Mouse (Mus musculus) gastrocnemius, postnatal 36 days (tissue): ENCODE results near the gene Dynlt1f. TPM values are rescaled to one million over a fixed set of nuclear protein-coding genes. Genes with fewer than 3 reads are reported as not detected.
"Not testable (repeated sequence)": the region's sequence is repeated elsewhere in the genome, so short reads cannot be mapped to it uniquely, and the experiment has no call there.

ENCODE experiments used
- DNase-seq, 2 experiments: peaks; one replicate each; pipeline ENCODE4 v3.0.0; 2022
- intact Hi-C: fragments of 180-260 bp; cut with DNase I; formaldehyde crosslinking; loops from one replicate; pipeline ENCODE4 v1.15.1; 2025
- total RNA-seq, 2 experiments: library from RNA; stranded (reverse); gene quantifications; 2 replicates each; pipeline ENCODE4 v1.2.3; 2021

Dynlt1f gene
- total RNA-seq, 2 experiments from 2014 or later, result 48.9 to 50.1 TPM

DNA sequence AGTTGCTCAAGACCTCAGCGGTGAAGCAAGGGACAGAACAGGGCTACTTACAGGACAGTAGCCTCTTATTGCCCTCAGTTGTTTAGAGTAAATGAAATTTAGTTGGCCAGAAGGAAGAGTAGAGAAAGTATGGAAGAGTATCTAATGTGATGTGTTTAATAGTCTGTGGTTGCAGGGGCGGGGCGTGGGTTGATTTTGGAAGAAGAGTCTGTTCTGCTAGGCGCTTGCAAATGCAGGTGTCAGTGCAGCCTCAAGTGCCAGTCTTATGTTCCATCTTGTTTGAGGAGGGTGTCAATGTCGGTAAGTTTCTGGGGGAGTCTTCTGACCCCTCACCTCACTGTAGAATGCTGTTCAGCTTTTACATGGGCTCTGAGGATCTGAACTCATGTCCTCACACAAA is 9.7 kb upstream of the Dynlt1f start:
- intact Hi-C loops, result not testable (repeated sequence)

DNA sequence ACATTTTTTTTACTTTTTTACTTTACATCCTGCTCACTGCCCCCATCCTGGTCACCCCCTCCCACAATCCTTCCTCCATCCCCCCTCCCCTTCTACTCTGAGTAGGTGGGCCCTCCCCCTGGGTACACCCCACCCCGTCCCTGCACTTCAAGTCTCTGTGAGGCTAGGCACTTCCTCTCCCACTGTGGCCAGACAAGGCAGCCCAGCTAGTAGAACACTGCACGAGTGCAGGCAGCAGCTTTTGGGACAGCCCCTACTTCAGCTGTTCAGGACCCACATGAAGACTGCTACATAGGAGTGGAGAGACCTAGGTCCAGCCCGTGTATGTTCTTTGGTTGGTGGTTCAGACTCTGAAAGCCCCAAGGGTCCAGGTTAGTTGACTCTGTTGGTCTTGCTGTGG is 7.1 kb upstream of the Dynlt1f start:
- intact Hi-C loops, DNase-seq: not testable (repeated sequence)

More for the DNA sequence above, 9.7 kb upstream of the Dynlt1f start:
- not testable (repeated sequence) for DNase-seq

DNA sequence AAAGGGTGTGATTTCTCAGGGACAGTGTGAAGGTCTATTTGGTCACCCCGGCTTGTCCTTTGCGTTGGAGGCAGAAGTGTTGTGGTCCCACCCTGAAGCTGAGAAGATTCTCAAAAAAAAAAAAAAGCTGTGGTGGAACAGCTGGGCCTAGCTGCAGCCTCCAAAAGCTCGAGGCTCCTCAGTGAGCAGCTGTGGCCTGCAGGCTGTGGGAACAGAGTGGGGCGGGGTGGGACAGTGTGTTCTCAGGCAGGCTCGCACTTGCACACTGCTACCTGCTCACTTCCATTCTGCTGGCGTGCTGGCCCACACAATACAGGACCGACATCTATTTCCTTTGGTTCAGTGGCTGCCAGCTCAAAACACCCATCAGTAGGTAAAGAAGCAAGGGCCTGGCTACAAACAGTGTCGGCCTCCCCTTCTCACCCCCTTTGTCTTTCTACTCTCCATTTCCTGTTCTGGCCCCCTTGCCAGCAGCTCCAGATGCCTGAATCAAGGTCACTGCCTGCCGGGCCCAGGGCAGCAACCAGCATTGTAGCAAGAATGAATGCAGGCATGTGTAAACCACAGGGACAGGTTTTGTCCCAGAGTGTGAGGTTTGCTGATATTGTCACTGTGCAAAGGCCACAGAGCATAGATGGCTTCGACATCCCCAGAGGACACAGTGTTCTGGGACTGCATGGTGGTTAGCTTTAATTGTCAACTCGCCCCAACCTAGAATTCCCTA is 5.6 kb upstream of the Dynlt1f start:
- intact Hi-C loops, DNase-seq: not testable (repeated sequence)

DNA sequence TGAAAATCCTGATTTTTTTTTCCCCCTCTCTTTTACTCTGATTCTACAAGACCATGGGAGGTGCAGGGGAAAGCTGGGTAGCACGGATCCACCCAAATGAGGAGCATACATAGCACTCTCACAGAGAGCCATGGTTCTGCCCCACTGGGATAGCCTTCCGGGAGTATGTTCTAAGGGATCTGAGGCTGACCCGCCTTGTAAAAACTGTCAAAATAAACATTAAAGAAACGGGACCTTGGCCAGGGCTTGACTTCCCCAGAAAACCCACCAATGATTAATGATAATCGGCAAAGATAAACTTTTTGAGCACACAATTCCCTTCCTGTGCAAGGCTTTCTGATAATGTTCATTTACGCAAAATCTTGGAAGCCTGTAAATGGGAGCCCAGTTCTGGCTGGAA is 4.9 kb upstream of the Dynlt1f start:
- DNase-seq, intact Hi-C loops: not testable (repeated sequence)

DNA sequence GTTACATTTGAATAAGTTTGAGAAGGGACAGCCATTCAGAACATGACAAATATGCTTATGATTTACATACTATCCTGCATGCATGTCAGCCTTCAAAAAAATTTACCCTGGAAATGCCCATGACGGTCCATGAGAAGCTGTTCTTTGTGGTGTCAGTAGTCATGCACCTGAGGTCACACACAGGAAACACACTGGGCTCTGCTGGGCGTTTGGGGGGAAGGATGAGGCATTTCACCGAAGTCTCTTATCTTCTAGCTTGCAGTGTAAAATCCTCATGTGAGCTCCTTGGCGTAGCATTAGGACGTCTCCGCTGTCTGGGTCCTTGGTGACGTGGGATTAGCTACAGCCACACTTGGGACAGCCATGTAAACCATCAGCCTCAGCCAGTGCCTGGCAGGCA is 3.1 kb upstream of the Dynlt1f start, which contains the start of gene Sytl3:
TSS of gene Sytl3 (plus strand) at position 293 of the 400 bp plus-strand sequence.
- intact Hi-C loops, DNase-seq: not testable (repeated sequence)

DNA sequence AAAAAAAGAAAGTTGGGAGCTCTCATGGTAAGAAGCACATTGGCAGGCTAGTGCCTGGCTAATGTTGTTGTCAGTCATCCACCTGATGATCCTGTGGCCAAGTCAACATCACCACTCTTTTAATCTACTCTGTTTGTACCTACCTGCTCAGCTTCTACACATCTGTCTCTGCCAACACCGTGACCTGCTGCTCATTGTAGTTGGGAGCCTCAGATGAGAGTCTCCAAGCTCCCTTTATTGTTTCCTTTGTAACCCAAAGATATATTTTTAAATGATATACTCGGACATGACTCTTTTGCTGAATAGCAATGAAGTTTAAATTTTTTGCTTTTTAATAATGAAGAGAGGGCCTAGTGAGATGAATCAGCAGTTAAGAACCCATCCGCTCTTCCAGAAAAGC is 771 bp upstream of the Dynlt1f start:
- intact Hi-C loops, DNase-seq: not testable (repeated sequence)

DNA sequence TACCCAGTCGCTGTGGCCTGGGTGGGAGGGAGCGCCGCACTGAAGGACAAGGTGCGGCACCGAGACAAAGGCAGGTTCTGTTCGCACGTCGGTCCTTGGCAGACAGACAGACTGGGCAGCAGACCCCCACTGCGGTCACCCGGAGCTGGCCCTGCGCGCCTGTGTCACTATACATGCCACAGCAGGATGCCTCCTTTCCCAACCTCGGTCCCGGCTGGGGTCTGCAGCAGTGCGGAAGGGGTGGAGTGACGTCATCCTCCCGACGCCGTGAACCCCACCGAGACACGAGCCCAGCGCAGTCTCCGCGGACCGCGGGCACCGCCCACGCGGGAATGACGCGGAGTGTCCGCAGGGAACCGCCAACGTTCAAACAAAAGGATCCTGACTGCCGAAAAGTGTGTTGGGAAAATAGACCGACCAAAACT is 601 bp downstream of the Dynlt1f start:
- peak; percentile 36 to 42 for DNase-seq
- intact Hi-C loops, result not testable (repeated sequence)

DNA sequence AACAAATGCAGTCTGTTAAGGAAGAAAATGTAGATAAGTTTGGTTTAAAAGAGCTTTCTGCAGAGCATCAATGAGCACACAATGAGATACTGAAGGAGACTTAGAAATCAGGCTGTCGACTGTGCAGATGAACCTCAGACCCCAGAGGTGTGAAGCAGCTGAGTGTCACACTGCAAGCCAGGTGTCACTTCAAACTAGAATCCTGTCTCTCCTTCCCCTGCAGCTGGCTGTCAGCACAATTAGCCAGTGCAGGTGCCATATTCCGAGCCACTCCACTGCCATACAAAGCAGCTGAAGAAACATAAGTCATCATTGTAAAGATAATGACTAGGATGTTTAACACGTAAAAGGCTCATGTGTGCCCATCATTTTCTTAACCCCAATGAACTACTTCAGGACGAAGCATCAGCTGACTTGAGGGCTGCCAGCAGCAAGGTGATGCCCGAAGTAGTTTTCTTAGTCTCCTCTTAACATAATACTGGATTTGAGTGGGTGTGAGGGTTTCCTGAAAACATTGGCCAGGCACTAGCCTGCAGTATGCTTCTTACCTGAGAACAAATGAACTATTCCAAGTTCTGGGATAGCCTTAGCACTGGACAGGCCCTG is 2.3 kb downstream of the Dynlt1f start:
- DNase-seq, intact Hi-C loops: not testable (repeated sequence)

DNA sequence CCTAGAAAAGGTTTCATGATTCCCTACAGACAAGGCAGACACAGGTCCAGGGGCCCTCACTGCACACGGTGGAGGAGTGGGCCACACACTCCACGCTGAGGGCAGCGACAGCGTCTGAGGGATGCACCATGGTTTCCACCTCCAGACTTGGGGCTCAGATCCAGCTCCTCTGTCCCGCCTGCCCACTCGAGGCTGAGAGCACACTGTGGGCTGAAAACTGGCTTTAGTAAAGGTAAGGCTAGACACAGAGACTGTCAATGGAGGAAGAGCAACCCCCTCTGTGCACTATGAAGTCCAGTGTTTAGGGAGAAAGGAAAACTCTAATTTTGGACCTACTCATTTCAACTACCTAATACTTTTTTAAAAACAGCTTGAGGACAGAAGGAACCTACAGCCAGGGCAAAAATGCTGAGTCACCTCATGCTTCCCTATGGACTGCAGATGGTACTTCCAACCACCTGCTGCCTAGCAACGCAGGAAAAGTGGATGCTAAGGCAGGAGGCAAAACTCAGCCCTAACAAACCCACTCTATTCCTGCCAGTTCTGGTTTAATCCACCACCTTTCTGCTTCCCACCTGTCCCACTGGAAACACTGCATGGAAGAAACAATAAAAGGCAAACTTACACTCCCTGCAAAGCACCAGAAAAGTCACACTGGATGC is 4.7 kb downstream of the Dynlt1f start:
- intact Hi-C loops, DNase-seq: not testable (repeated sequence)

DNA sequence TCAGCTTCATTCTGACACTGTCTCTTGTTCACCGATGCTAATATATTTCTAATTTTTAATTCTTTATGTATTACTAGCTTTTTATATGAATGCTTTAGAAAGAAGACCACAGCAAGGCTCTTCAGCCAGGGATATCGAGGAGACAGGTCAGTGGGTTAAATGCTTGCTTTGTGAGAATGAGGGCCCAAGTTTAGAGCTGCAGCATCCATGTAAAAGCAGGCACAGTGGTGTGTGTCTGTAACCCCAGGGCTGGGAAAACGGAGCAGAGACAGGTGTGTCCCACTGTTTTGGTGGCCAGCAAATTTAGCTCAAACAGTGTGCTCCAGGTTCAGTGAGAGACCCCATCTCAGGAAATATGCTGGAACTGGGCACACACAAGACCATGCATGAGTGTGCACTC is 8.2 kb downstream of the Dynlt1f start:
- DNase-seq, intact Hi-C loops: not testable (repeated sequence)

DNA sequence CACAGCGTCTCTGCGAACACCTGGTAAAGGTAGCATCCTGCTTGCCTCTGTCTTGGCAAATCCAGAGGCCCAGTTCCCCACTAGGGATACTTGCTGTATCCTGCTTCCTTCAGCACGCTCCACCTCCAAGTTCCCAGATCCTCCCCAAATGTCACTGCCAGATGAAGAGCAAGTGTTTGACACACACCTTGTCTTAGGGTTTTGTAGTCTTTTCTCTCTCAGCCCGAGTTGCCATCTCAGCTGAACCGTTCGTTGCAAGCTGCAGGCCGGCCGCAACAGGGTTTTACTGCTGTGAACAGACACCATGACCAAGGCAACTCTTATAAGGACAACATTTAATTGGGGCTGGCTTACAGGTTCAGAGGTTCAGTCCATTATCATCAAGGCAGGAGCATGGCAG is 8.9 kb downstream of the Dynlt1f start:
- intact Hi-C loops, DNase-seq: not testable (repeated sequence)

DNA sequence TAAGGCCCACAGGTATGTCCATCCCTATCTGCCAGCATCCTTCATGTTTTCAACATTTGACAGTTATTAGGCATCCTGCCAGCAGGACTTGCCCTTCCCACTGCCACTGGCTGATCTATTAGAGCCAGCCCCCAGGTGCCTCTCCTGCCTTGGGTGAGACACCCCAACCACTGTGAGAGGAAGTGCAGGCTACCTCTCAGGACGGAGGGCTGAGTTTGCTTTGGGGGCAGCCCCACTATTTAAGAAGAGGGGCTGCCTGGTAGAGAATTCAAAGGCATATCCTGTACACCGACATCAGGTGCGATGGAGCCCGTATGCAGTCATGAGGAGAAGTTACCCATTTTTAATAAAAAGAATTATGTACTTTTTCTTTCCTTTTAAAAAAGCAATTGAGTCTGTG is 10.0 kb downstream of the Dynlt1f start:
- DNase-seq, intact Hi-C loops: not testable (repeated sequence)

DNA sequence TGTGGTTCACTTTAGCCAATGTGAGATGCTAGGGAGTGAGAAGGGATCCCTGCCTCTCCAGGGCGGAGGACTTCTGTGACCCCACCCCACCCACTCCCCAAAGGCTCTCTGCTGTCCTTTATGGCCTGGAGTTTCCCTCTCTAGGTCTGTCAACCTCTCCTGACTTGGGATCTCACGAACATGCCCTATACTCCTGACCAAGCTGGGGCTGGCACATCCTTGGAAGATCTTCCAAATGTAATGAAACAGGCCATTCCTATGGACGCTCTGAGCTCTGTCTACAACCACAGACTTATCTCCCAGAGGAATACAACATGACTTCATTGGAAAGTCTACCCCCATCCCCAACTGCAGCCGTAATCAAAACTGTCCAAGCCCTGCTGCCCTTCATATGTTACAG is 11.0 kb downstream of the Dynlt1f start:
- intact Hi-C loops, DNase-seq: not testable (repeated sequence)

DNA sequence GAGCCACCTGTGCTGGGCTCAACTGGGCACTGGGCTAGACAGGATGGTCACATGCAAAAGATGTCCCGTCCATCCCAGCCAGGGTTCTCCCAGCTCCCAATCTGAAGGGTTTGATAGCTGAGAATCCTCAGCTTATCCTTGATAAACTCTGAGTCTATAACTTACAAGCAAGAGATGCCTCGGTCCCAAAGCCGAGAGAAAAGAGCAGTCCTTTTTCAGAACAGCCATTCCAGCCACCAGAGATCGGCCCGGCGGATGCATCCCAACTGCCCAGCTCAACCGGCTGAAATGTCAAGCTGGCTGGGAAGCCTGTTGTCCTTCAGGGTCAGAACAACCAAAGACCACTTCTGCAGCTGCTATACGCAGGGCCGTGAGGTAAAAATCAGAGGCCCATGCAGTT is 11.5 kb downstream of the Dynlt1f start:
- DNase-seq, intact Hi-C loops: not testable (repeated sequence)

DNA sequence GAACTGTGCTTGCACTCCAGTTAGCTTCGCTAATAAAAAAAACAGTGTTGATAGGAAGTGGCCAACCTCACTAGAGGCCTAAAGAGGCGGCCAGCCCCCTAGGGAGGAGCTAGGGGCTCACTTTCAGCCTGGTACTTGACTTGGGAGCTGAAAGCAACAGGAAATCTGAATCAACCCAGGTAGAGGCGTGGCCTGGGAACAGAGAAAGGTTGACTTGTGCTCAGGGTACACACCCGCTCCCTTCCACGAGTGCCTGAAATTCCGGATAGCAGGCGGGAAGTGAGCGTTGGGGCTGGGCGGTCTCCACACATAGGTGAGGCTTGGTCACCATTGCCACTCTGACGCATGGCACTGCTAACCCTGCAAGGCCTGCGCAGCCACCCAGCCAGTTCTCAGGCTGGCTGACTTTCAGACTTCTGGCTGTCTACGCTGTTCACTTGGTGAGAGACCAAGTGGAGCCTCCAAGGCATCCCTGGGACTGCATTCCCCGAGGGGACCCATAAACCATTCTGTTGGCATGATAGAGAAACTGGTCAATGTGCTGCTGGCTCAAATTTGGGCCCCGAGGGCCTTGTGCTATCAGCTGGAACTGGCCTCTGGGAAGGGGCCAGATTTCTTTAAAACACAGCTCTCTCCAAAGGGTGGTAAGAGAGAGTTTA is 14.8 kb downstream of the Dynlt1f start:
- DNase-seq, intact Hi-C loops: not testable (repeated sequence)

DNA sequence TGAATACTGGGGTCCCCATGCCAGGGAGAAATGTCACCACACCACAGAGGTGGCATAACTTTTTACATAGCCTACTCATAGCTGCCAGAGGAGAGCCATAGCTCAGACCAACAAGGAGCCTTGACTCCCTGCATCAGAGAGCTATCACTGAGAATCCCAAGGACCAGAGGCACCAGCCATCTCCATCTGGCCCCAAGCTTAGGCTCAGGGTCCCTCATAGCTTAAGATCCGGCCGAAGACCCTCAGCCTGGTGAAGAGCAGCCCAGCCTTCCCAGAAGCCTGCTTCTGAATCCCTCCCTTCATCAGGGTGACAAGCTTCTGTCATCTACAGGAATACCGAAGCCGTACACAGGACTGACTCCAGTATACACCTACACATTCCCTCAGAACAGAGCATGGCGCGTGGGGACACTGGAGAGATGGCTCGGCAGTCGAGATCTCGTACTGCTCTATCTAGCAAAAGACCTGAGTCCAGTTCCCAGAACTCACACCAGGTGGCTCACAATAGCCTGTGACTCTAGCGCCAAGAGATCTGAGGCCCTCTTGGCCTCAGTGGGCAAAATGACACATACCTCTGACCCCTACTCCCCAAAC is 15.6 kb downstream of the Dynlt1f start:
- DNase-seq, intact Hi-C loops: not testable (repeated sequence)

DNA sequence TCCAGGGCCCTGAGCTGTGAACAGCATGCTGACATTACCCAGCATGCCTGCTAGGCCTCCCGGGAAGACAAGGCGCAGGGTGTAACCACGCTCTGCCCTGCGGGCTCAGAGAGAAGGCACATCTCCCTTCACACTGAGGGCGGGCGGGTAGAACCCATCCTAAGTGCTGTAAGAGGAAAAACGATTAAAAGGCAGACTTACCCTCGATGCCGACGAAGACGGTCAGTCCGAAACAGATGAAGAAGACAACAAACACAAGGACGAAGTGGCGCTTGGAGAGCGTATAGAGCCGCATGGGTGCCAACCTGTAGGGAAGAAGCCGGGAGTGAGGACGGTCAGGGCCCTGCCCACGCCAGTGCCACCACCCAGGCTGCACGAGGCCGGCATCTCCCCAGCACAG is 16.2 kb downstream of the Dynlt1f start:
- intact Hi-C loops, DNase-seq: not testable (repeated sequence)

DNA sequence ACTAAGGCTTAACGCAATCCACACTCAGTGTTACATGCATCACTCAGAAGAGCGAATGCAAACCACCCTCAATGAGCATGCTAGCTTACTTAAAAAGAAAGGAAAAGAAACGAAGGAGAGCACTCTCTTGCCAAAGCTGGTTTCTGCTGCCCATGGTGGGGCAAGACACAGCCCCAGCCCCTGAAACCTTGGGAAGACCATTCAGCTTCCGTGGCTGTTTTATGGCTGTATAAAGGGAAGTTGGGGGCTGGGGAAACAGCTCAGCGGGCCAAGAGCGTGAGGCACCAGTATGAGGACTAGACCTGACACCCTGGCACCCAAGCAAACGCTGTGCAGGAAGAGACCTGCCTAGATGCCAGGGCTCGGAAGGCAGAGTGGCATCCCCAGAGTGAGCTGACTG is 17.3 kb downstream of the Dynlt1f start:
- DNase-seq, intact Hi-C loops: not testable (repeated sequence)

DNA sequence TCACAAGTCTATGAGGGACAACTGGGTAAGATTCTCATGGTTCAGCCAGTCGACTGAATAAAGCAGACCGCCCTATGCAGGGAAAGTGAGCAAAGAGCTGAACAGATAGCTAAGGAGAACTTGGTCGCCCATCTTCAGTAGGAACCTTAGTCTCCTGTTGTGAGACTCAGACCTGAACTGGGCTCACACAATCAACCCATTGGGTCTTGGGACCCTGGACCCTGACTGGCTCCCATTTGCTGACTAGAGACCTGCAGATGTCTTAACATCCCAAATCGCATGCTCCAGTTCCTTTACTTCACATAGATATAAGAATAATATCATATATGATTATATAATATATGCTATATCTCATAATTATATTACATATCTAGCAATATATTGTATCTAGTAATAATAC is 18.3 kb downstream of the Dynlt1f start:
- intact Hi-C loops, result not testable (repeated sequence)

DNA sequence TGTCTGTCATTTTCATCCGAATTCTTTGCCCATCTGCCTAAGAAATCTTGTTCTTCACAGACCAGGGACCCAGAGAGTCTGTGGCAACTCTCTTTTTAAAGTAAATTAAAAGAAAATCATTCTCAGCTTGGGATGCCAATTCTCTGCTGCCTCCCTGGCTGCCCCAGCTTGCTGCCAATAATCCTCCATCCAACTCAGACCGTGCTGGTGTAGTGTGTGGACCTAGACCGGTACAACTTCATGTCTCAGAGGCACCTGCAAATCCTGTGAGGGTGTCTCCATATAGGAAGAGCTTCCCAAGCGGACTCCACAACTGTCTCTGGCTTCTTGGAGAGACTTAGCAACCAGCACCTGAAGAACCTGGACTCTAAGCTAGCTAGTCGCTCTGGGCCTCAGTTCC is 18.8 kb downstream of the Dynlt1f start:
- no peak for DNase-seq
- intact Hi-C loops, result no loop called here

More for the DNA sequence above, 18.3 kb downstream of the Dynlt1f start:
- not testable (repeated sequence) for DNase-seq
